Mouse (Mus musculus): ENCODE results near the gene Minpp1.

- TF ChIP-seq CTCF (IDR thresholded peaks at IDR 0.05; ENCODE audit: low read depth) = no peak
- no peak for TF ChIP-seq EP300 (optimal IDR thresholded peaks at IDR 0.05)
Measured at GRCm38 (mm10) chr19:32532331-32532730, 46.8 kb downstream of the Minpp1 start.

Data from stomach, postnatal 0 days (tissue).